Mouse (Mus musculus): ENCODE data around the gene Rpl7a.

Gene Rpl7a

DNA sequence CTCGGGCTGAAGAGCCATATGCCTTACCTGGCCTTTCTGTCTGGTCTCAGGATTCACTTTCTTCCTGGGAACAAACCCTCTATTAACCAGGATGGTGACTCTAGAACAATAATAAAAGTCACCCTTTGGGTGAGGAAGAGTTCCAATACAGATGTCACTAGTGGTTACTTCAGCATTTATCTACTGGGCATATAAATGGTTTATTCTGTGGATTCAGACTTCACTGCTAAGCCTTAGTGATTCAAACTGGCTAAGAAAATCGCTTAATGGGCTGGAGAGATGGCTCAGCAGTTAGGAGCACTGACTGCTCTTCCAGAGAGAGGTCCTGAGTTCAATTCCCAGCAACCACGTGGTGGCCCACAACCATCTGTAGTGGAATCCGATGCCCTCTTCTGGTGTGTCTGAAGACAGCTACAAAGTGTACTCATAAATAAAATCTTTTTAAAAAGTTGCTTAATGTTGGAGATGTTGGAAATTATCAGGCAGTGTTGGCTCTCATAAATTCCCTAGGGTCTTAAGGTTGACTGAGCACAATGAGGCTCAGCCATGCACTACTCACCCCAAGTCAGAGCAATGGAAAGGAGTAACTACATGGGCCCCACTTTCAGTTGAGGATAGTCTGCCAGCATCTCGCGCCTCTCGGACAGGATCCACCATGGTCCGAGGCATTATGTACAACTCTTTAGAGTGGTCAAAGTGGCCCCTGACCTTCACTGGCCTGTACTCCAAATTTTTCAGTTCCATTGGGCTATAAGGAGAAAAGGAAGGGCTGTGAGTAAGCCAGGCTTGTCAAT is 3.8 kb downstream of the Rpl7a start:
- no peak for DNase-seq (ENCODE audit: extremely low read depth, low read depth)

DNA sequence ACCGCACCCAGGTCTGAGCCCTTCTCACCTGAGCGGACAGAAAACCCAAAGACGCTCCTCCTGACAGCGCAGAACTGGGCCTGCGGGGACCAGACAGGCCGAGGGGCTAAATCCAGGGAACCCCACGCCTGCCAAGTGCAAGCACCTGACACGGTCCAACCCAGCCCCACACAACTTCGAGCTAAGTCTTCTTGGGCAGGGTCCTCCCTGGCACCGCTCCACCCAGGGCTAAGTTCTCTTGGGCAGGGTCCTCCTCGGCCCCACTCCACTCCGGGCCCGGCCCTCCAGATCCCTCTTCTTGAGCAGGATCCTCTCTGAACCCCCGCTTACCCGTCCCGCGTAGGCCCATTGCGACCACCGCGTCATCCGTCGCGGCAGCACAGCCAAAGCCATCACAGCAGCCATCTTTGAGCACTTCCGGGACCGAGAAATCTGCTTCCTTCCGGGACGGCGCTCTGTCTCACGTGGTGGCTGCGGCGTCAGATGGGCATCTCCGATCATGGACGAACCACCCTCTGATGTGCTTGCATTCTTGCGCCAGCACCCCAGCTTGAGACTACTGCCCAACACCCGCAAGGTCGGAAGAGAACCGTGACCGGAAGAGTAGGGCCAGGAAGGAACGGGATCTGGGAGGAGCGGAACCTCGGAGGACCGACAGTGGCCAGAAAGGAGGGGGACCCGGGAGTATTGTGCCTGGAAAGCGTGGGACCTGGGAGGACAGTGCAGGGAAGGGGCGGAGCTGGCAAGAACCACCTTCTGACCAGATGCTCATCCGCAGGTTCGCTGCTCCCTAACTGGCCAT is 5.6 kb downstream of the Rpl7a start, which contains the start of the genes Surf2 and Surf1:
Gene Surf2, plus strand, starts transcription at position 441 of the 802 bp plus-strand sequence.
Gene Surf1, minus strand, starts transcription at position 604 of the 802 bp plus-strand sequence.
- no peak for DNase-seq (ENCODE audit: extremely low read depth, low read depth)

DNA sequence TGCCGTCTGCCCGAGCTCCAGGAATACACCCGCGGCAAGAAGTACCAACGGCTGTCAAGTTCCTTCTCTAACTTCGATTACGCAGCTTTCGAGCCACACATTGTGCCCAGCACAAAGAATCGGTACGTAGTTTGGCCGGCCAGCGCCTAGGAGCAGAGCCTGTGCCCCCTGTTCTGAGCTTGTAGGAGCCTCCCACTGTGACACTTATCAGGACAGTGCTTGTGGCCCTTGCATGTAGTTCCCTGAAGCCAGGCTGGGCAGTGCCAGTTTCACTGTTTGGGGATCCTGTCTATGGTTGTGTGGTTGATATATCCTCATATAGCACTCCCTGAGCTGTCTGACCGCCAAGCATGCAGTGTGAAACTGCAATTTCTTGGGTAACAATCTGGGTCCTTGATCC is 6.2 kb downstream of the Rpl7a start:
- DNase-seq (ENCODE audit: extremely low read depth, low read depth), result no peak

DNA sequence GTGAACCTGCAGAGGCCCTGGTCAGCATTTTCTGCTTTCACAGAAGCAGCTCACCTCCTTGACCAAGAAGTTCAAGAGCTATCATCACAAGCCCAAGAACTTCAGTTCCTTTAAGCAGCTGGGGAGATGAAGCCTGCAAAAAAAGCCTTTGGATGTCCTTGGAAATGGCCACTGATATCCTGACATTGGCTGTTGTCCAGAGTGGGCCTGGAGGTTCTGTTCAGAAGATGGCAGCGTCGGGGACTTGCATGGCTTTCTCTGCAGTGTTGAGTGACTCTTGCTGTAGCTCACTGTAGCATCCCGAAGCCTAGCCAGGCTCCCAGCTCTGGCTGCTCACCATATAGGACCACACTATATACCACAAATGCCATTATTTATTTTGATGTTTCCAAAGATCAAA is 9.1 kb downstream of the Rpl7a start:
- DNase-seq (ENCODE audit: extremely low read depth, low read depth), result no peak

DNA sequence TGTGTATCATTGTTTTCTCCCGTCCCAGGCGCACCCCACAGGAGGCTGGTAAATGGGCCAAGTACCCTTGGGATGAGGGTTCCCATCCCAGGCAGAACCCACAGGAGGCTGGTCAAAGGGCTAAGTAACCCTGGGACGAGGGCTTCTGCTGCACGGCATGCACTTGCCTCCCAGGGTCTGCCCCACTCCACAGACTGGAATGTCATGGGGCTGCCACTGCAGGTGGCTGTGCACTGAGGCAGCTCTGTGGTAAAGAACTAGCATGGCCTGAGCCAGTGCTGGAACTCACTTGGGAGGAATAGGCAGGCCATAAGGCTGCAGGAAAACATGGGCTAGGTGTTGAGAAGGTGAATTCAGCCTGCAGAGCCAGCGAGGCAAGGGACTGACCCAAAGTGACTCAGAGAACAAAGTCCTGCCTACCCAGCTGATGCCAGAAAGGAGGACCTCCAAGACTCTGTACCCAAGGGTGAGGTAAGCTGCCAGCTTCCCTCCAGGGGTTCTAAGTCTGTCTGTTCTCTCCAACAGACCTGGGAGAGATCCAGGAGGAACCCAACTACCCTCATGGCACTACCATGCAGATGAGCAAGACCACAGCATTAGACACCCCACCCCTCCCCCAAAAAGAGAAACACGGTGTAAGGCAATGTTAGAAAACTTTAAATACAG is 9.8 kb downstream of the Rpl7a start:
- no peak for DNase-seq (ENCODE audit: extremely low read depth, low read depth)

DNA sequence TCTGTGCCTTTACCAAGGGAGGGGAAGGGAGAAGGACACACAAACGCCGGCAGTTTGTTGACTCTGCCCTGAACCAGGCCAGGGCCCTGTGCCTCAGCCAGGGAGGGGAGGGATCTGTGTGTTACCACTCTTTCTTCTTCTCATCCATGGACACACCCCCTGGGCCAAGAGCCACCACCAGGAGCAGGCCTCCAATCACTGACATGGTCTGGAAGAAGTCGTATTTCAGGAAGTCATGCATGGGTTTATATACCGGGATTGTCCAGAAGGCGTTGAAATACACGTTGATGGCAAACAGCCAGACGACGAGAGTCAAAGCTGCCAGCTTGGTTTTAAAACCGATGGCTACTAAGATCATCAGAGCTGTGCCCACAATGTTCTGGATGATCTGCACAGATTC is 11.2 kb downstream of the Rpl7a start:
- no peak for DNase-seq (ENCODE audit: extremely low read depth, low read depth)

DNA sequence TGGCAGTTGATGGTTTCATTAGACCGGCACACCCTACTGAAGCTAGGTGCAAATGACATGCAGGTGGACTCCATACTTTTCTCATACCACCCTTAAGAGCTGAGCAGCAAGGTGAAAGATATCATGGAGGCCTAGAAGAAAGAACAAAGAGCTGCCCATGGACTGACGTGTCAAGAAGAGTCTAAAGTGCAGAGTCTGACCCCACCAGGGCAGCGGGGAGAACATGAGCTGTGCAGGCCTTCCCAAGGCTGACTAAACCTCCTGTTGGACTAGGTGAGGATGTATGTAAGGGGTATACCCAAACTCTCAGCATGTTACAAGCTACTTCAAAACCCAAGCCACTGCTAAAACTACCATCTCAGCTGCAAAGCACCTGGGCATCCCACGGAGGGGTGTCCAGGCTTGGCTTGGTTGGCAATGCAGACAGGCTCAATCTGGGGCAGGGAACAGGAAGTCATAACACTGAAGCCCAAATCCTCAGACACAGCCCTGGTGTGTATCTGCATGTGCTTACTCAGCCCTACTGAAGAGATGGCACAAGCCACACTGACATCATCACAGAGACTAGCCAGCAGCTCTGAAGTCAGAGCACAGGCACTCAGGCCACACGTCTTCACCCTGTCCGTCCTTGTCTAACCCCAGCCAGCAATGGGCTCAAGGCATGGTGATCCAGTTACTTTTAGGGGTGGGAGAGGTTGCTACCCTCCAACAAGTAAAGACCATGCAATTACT is 17.3 kb downstream of the Rpl7a start:
- no peak for DNase-seq (ENCODE audit: extremely low read depth, low read depth)

DNA sequence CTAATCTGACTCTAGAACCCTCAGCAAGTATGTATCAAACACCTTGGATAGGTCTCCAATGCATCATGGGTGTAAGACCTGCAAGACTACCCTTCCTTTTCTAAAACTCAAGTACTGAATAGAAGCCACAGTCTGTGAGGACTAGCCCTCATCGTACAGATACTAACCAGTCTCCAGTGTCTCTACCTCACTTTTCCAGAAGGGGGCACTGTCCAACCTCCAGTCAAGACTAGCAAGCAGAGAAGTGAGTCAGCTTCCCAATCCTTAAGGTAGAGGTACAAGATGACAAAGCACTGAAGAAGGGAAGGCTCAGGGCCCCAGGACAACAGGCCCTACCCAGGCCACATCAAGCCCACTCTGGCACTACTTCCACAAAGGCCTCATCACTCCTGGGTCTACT is 19.8 kb downstream of the Rpl7a start:
- peak; percentile 64 for DNase-seq (ENCODE audit: extremely low read depth, low read depth)

DNA sequence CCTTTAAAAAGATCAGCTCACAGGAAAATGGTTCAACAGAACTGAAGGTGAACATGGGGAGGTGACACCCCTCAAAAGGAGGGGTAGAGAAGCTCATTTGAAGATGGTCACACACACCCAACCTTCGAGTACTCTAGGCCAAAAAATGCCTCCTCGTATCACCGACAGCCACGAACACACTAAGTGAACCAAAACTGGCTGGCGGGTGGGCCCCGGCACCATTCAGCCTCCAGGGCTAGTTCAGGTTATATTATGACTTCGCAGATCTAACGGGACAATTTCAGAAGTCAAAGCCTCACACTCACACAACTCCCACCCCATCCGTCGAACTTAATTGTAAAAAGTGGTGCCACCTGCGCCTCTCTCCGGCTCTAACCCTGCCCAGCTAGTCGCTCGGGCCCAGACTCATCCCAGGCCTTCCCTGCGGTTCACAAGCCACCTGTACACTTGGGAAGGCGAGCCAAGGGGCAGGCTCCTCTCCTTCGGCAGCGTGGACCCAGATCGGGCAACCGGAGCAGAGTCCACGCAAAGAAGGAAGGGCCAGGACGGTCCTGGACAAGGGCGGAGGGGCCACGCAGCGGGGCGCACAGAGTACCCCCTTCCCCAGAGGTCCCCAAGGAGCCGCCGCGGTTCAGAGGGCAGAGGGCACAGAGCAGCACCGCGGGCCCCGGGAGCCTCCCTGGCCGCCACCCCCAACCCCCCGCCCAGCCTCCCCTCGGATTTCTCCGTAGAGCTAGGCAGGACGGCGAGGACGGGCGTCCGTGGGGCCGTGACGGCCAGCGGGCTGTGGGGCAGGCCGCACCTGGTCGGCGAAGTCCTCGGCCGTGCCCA is 22.1 kb downstream of the Rpl7a start:
- DNase-seq (ENCODE audit: extremely low read depth, low read depth), result no peak

DNA sequence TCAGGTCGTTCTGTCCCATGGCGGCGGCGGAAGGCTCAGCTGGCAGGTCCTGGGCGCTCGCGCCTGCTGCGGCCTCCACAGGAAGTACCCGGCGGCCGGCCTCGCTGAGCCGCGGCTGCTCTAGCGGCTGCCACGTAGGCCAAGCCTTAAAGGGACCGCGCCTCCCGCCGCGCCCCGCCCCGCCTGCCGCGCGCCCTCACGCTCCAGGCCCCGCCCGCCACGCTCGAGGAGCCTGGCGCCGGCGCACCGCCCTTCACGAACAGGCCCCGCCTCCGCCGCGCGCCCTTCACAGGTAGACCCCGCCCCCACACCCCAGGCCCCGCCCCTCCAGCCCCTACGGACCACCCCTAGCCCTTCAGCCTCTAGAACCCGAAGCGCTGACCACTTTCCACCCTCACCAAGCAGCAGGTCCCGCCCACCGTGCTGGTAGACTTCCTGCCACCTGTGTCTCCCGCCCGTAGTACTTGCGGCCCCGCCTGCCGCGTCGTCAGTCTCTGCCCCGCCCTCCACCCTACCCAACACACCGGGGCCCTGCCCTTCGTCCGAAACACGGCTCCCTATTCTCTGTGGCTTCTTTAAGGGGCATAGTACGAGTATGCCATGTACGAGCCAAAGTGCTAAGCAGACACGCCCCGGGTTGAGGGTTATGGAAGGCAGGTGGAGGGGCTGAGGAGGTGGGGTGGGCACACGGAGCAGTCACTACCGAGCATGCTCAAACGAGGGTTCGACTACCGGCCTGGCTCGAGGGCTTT is 22.9 kb downstream of the Rpl7a start, which contains the start of the genes Surf4 and Stkld1:
Gene Surf4, minus strand, starts transcription at position 625 of the 752 bp plus-strand sequence.
Gene Stkld1, plus strand, starts transcription at position 744 of the 752 bp plus-strand sequence.
- DNase-seq (ENCODE audit: extremely low read depth, low read depth), result peak; percentile 88

DNA sequence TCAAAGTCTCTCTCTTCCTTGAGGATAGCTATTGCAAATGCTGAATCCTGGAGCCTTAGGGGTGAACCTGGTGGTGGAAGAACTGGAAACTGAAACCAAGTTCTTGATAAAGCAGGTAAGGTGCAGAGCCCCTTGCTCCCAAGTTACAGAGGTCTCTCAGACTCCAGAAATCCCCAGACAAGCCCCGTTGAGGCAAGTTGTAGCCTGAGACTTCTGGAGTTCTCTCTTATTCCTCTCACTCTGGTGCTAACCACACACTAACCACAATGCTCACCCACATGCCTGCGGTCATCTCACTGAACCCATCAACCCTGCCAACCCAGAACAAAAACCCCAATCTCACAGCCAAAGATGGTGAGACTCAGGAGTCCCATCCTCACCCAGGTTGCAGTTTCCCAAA is 24.7 kb downstream of the Rpl7a start:
- DNase-seq (ENCODE audit: extremely low read depth, low read depth), result no peak

DNA sequence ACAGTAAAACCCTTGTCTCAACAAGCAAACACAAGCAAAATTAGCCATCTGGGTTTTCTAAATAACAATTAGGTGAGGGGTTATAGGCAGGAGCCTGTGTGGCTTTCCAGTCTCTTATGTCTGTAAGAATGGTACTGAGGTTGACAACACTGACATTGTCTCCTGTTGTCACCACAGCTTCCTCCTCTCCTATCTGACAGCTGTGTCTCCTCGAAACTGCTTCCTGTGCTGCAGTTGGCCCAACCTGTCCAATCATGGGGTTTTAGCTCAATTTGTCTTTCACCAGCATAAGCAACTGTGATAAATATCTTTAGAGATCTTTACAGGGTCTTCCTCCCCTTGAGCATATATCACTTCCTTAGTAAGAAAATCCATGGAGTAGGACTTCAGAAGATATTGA is 25.9 kb downstream of the Rpl7a start:
- DNase-seq (ENCODE audit: extremely low read depth, low read depth), result no peak

DNA sequence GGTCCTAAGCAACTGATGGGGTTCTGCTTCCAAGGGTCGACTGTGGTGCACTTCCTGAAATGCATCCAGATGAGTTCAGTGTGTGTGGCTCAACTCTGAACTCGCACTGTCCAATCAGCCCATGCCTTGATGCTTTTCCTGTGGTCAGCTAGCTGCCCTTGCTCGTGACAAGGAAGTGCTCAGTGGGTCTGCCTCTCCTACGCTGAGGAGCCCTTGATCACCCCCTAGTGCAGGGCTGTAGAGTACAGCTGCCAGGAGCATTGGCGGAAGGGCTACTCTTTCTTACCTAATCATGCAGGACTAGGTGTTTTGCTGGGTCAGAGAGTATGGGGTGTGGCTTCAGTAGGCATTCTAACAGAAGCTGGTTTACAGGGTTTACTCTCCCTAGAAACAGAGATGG is 31.0 kb downstream of the Rpl7a start:
- no peak for DNase-seq (ENCODE audit: extremely low read depth, low read depth)

DNA sequence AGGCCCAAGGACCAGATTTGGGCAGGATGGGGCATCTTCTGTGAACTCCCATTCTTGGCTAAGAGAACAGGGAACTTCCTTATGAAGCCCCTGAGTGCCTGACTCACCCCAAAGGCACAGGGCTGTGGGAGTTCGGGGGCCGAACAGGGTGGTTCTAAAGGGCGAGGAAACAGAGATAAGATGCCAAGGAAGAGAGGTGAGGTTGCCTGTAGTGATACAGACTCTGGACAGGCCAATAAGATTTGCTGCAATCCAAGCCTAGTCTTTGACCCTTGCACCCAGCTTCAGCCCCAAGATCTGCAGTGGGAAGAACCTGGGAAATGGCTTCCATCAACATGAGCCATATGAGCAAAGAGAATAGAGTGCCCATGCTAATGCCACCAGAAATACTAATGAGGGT is 32.7 kb downstream of the Rpl7a start:
- no peak for DNase-seq (ENCODE audit: extremely low read depth, low read depth)

DNA sequence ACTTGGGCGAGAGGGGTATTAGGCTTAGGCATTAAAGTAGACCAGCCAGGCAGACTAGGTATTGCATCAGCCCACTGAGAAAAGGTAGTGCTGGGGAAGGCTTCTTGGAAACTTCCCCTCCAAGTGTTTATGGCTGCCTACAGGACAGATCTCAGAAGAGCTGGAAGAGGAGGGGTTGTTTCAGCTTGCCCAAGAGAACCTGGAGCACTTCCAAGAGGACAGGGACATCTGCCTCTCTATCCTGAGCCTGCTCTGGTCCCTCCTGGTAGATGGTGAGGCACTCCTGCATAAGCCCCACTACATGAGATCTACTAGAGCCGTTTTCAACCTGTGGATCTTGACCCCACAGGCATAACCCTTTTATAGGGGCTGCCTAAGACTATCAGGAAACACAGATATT is 39.8 kb downstream of the Rpl7a start:
- no peak for DNase-seq (ENCODE audit: extremely low read depth, low read depth)

DNA sequence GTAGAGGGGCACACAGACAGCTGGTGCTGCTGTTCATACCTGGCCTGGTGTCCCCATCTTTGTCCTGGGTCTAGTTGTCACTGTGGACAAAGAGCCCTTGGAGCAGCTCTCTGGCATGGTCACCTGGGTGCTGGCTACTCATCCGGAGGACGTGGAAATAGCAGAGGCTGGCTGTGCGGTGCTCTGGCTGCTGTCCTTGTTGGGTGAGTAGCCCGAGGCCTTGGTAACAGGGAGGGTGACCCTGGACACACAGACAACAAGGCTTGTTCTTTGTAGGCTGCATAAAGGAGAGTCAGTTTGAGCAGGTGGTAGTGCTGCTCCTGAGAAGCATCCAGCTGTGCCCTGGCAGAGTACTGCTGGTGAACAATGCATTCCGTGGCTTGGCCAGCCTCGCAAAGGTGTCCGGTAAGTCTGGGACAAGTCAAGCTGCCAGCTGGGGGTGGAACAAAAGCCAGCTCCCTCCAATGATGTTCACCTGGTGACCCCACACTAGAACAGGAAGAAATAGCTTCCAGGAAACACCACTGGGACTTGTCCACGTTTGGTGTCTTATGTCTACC is 40.9 kb downstream of the Rpl7a start:
- no peak for DNase-seq (ENCODE audit: extremely low read depth, low read depth)

DNA sequence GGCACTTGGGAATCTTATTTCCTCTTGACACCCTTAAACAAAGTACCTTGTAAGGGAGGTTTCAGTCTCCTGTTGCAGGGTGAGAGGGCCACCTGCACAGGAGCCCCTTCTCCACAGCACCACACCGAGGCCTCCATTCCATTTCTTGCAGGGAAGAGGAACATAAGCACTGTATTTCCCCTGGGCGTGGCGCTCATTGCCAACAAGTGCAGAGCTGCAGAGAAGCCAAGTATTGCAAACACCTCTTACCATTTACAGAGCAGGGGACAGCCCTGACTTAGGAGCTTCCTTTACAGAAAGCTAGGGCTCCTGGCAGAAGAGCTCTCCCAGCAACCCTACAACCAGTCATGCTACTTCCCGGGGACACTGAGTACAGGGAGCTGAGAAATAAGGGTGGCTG is 41.6 kb downstream of the Rpl7a start:
- no peak for DNase-seq (ENCODE audit: extremely low read depth, low read depth)

DNA sequence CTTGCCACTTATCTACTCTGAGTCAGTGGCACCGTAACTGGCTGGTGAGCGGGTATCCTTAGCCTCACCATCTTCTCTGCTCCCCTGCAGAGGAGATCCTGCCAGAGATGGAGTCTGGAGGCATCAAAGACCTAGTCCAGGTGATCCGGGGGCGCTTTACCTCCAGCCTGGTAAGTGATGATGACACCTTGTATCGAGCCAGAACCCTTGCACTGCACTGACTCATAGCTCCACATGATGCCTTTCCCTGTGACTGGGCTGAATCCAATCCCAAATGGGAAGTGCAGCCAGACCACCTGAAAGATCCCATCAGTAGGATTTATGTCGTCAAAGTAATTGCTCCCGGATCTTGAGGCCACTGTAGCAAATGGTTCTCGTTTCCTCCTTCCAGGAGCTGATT is 42.3 kb downstream of the Rpl7a start:
- no peak for DNase-seq (ENCODE audit: extremely low read depth, low read depth)

DNA sequence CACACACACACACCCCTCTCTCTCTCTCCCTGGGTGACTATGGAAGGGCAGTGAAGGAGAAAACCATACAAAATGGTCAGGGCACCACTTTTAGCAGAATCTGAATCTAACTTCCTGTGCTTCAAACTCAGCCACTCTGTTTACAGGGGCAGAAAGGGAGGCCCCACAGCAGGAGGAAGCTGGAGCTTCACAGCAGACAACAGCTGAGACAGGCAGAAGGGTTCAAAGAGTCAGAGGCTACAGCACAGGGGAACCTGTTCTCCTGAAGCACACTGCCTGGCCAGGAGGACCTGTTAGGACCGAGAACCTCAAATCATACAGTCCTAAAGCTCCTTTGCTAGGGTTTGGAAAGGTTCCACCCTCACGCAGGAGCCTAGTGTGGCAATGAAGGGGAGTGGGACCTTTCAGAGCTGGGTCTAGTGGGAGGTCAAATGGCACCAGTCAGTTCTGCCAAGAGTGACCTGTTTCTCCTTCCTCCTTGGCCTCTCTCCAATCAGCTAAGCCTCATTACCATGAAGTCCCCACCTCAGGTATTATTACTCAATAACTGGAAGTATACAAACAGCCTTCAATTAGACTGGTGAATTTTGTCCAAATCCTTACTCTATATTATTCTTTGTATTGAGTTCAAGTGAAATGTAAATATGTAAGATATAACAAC is 44.3 kb downstream of the Rpl7a start:
- no peak for DNase-seq (ENCODE audit: extremely low read depth, low read depth)
